Mouse (Mus musculus) fibroblast of lung, adult 2 months (primary cell): ENCODE measurements around the gene Fam173a.
"Not testable (repeated sequence)": the region's sequence is repeated elsewhere in the genome, so short reads cannot be mapped to it uniquely, and the experiment has no call there.

ENCODE experiments used
- DNase-seq: peaks from one replicate; pipeline ENCODE4 v3.0.0-alpha.2; 2011; ENCODE audit warnings: low read depth

The Fam173a gene

DNA sequence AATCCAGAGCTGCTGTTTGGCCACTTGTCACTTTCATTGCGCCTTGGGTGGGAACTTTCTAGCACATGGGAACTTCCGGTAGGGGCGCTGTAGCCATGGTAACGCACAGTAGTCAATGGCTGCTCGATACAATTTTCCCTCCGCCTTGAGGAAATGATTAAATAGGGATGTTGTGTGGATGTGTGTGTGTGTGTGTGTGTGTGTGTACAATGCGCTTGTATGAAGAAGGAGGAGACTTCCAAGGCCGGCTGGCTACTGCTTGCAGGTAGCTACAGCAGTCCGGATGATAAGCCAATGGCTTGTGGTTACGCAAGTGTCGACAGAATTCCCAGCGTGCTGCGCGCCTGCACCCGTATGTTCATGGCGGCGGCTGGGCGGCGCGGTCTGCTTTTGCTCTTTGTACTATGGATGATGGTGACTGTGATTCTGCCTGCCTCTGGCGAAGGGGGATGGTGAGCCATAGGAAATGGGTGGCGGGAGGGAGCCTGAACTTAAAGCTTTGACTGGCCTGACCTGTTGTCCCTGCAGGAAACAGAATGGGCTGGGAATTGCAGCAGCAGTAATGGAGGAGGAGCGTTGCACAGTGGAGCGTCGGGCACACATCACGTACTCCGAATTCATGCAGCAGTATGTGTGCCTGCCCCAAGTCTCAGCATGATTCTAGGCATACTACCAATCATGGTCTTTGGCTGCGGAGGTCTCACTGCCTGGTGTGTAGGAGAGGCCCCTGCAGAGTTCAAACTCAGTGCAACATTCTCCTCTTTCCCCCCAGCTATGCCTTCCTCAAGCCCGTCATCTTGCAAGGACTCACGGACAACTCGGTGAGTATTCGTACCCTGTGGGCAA, 36.2 kb upstream of the Fam173a start, which contains the start of gene Jmjd8:
Gene Jmjd8, plus strand, starts transcription at position 156 of the 846 bp plus-strand sequence.
- DNase-seq = no peak

DNA sequence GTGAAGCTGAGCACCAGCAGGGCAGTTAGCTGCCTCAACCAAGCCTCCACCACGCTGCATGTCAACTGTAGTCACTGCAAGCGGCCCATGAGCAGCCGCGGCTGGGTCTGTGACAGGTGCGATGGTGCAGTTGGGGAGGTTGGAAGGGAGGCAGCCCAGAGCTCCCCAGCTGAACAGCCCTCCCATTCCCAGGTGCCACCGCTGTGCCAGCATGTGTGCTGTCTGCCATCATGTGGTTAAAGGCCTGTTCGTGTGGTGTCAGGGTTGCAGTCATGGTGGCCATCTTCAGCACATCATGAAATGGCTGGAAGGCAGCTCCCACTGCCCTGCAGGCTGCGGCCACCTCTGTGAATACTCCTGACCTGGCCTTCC, 35.5 kb upstream of the Fam173a start:
- DNase-seq = no peak

DNA sequence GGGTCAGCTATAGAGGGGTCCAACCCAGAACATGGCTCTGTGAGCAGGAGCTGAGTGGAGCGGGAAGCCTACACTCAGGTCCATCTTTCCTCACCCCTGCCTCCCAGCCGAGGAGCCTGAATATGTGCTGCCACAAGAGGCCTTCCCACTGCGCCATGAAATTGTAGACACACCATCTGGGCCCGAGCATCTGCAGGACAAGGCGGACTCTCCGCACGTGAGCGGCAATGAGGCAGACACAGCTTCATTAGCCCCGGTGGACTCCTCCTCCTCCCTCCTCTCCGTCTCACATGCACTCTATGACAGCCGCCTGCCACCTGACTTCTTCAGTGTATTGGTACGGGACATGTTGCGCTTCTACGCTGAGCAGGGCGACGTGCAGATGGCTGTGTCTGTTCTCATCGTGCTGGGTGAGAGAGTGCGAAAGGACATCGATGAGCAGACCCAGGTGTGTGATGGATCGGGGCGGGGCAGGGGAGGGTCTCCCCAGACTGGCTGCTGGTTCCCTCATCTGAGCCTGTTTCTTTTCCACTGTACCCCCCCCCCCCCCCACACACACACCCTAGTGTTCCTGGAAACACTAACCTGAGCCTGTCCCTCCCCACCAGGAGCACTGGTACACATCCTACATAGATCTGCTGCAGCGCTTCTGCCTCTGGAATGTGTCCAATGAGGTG, 35.0 kb upstream of the Fam173a start:
- no peak for DNase-seq

DNA sequence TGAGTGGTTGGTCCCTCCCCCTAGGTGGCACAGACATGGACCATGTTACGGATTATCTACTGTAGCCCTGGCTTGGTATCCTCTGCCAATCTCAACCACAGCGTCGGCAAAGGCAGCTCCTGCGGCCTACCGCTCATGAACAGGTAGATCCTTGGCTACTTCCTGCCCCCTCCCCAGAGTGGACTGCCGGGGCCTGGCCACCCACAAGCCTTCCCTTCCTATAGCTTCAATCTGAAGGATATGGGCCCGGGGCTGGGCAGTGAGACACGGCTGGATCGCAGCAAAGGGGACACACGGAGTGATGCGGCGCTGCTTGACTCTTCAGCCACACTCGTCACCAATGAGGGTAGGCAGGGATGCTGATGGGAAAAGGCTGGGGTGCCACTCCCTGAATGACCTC, 34.3 kb upstream of the Fam173a start:
- no peak for DNase-seq

DNA sequence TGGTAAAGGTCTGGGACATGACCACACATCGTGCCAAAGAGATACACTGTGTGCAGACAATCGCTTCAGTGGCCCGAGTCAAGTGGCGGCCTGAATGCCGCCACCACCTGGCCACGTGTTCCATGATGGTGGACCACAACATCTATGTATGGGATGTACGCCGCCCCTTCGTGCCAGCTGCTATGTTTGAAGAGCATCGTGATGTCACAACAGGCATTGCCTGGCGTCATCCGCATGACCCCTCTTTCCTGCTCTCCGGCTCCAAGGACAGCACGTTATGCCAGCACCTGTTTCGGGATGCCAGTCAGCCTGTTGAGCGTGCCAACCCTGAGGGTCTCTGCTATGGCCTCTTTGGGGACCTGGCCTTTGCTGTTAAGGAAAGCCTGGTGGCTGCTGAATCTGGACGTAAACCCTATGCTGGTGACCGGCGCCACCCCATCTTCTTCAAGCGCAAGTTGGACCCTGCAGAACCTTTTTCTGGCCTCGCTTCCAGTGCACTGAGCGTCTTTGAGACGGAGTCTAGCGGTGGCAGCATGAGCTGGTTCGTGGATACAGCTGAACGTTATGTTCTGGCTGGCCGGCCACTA, 33.4 kb upstream of the Fam173a start:
- DNase-seq = no peak

DNA sequence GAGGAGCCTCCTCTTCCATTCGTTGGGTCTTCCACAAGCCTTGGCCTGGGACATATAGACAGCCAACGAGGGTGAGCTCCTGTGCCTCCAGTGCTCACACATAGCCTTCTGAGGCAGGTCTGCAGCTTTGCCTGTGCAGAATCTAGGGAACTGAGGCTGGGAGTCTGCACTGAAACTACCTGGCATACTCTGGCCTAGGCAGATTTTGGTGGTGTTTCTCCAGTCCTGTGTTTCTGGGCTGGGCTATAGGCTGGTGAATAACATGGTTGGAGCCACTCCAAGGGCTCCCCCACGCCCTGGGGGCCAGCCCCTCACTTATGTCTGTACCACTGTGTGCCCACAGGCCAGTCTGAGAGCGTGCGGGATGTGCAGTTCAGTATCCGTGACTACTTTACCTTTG, 32.6 kb upstream of the Fam173a start:
- DNase-seq = no peak

DNA sequence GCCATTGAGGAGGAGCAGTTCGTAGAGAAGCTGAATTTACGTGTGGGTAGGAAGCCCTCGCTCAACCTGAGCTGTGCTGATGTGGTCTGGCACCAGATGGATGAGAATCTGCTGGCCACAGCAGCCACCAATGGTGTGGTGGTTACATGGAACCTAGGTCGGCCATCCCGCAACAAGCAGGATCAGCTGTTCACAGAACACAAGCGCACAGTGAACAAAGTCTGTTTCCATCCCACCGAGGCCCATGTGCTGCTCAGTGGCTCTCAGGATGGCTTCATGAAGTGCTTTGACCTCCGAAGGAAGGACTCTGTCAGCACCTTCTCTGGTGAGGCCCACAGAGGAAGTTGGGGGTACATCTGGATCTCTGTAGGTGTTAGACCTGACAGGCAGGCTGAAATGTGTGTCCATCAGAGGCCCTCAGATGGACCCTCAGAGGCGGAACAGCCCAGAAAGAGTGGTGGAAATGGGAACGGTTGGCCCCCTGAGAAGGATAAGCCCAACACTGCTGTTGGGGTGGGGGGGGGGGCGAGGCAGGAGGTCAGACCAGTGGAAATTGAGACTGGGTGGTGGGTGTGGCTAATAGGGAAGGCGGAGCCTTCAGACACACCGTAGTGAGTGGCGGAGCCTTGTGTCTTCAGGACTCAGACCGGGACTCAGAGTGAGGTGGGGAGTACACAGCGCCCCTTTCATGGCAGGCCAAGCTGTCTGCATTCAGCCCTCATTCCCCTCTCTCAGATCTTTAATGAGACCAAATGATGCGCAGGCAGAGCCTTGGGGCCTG, 31.9 kb upstream of the Fam173a start:
- no peak for DNase-seq

DNA sequence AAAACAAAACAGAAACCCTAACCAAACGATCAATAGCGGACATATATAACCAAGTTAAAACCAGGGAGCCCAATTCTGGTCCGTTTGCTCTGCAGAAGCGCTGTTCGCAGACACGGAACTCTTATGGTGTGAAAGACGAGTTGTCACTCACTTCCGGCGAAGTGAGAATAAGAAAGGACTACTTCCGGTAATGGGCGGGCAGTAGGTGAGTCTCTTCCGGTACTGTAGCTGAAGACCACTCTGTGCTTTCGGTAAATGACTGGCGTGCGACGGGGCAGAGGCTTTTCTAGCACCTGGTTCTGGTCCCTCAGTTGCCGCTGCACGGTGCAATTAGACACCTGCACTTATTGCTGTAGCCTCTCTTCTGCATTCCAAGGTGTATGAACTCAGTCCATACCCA, 30.8 kb upstream of the Fam173a start, which contains the start of gene Wdr24:
Gene Wdr24, plus strand, starts transcription at position 176 of the 400 bp plus-strand sequence.
- peak; percentile 78 for DNase-seq

DNA sequence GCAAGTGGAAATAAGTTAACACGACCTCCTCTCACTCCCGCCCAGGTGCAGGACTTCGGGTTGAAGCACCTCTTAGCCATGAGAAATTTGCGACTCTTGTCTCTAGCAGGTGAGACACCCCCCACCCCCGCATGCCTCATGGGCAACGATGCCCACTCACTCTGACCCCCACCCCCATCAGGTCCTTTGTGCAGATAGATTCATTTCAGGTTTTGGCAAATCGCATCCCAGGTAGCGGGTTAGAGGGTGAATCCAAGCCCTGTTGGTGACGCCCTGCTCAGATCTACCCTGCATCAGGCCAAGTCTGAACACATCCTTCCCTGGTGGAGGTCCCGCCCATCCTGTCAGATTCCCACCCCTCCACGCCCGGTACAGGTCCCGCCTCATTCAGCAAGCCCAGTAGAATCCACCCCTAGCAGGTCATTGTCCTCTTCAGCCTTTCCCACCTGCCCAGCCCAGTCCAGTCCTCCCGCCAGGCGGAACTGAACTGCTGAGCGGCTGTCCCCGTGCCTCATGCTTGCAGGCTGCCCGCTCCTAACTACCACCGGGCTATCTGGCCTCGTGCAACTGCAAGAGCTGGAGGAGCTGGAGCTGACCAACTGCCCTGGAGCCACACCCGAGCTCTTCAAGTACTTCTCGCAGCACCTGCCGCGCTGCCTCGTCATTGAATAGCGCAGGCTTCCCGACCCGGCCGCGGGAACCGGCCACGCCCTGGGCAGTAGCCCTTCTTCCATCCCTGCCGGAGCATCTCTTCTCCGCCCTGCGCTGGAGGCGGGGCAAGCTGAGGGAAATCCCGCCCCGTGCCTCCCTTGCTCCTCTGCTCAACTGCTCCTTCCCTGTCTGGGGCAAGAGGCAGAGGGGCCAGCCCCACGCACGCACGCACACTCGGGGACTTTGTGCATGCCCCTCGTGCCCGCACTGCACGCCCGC, 26.4 kb upstream of the Fam173a start:
- no peak for DNase-seq

DNA sequence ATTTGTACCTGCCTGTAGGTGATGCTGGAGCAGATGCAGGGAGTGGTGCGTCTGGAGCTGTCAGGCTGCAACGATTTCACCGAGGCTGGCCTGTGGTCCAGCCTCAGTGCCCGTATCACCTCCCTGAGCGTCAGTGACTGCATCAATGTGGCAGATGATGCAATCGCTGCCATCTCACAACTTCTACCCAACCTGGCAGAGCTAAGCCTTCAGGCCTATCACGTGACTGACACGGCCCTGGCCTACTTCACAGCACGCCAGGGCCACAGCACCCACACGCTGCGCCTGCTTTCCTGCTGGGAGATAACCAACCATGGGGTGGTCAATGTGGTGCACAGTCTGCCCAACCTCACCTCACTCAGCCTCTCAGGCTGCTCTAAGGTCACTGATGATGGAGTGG, 25.0 kb upstream of the Fam173a start:
- DNase-seq = no peak

DNA sequence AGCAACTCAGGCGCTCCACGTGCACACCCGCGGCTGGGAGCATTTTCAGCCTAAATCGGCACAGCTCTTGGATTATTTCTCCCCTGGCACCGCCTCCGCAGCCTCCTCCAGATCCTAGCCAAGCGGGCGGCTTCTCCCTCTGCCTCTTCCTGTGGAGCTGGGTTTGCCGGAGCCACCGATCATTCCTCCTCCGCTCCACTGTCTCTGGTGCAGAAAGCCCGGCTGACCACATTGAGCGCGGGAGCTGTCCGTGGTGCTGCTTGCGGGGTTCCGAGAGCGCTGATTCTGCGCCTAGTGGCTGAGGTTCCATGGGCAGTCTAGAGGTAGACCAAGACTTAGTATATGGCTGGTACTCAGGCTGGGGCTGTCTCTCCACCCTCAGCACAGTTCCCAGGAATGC, 20.8 kb upstream of the Fam173a start:
- peak; percentile 30 for DNase-seq

DNA sequence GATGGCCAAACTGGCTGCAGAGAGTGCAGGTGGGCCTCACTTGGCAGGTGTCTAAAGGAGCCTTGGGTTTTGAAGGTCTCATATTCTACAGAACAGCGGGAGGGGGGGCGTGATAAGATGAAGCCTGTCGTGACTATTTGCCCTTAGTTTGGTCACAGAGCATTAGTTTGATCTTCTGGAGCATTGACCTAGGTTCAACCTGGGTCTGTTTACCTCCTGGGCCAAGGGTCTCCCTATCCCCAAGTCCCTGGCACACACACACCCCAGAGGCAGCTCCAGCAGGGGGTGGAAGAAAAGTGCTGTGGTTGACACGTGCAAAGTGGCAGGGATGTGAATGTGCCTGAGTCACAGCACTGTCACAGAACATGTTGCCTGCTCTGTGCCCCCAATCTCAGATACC, 18.2 kb upstream of the Fam173a start:
- DNase-seq = no peak

DNA sequence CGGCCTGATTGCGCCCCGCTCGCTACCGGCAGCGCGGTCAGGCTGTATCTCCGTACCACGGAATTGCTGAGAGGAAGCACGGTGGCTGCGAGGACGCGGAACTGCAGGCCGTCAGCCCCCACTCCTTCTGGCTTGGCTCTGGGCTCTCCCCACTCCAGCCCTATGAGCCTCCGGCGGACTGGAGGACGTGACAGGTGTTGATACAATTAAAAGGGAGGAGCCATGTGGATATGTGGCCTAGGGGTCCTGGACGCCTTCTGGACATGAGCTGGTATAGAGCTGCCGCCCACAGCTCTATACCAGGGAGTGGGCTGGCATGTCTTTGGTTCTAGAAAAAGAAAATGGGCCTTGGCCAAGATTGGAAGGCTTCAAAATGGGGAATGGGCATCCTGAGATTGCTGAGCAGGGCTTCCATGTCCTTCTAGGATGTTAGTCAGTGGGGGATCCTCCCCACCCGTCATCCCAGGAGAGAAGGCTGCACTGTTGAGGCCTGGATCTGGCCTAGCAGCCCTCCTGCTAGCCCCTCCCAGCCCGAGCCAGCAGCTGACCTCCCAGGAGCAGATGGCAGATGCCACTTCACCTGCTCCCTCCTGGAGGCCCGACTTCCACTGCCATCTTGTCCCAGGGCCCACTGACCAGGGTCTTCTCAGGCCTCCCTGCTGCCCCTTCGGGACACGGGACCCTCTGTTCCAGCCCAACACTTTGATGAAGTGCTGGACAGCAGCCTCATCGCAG, 17.1 kb upstream of the Fam173a start:
- DNase-seq = no peak

DNA sequence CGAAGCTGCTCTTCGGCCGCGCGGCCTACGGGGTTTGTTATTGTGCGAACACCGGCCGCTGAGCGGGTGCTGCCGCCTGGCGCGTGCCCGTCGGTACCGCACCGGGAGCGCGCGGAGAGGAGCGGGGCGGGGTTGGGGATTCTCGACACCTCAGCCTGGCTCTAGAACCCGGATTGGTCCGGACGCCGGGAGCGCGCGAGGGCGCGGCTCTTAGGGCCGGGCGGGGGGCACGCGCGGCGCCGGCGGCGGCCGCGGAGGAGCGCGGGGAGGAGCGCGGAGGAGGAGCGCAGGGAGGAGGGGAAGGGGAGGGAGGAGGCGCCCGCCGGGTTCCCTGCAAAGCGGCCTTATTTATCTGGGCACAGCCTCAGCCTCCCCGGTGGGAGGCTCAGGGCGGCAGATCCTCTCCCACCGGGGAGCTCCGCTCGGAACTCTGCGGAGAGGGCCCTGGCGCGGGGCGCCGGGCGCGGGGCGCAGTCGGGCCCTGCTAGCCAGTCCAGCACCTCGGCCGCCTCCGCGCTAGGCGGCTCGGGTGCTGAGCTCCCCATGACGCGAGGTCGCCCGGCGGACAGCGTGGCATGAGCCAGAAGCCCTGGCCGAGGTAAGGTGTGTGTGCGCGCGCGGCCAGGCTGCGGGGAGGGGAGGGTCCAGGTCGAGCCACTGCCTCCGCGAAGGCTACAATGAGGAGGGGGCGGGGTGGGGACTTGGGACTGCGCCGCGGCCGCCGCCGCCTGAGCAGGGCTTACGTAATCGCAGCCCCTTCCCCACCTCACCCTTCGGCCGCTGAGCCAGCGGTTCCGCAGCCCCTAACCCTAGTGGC, 16.3 kb upstream of the Fam173a start, which contains the start of gene Fbxl16:
Gene Fbxl16, plus strand, starts transcription at position 297 of the 817 bp plus-strand sequence.
- DNase-seq = no peak

DNA sequence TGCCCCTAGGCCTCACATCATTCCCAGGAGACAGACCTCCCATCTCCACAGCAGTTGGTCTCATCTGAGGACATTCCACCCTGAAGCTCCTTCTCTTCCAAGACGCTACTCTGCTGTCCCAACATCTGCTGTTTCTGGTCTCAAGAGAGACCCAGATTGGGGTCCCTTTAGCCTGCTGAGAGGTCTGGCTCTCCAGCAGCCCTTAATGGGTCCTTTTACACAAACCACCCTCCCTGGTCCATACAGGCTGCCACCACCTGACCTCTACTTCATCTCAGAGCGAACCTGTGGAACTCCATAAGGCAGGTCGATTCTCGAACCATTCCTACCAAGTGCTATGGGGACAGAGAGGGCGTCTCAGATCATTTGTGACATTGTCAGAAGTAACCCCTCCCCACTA, 15.3 kb upstream of the Fam173a start:
- DNase-seq = no peak

DNA sequence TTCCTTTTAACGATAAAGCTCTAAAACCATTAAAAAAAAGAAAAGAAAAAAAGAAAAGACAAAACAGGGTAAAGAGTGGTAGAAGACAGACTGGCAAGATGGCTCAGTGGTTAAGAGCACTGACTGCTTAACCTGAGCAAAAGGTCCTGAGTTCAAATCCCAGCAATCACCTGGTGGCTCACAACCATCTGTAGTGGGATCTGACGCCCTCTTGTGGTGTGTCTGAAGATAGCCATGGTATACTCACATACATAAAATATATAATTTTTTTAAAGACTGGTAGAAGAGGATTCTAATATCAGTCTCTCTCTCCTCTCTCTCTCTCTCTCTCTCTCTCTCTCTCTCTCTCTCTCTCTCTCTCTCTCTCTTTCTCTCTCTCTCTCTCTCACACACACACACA, 14.8 kb upstream of the Fam173a start:
- not testable (repeated sequence) for DNase-seq

DNA sequence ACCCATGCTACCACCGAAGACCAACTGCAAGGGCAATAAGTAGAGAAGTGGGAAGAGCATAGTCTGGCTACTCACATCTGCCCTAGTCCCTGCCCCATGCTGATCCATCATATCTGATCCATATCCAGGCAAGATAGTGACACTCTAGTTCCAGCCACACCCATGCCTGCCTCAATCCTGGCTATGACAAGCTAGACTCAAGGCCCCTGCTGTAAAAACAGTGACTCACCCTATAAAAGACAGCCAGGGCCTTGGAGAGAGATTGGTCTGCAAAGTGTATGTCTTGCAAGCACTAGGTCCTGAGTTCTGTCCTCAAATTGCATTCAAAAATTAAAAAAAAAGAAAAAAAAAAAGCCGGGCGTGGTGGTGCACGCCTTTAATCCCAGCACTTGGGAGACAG, 13.8 kb upstream of the Fam173a start:
- DNase-seq = no peak

DNA sequence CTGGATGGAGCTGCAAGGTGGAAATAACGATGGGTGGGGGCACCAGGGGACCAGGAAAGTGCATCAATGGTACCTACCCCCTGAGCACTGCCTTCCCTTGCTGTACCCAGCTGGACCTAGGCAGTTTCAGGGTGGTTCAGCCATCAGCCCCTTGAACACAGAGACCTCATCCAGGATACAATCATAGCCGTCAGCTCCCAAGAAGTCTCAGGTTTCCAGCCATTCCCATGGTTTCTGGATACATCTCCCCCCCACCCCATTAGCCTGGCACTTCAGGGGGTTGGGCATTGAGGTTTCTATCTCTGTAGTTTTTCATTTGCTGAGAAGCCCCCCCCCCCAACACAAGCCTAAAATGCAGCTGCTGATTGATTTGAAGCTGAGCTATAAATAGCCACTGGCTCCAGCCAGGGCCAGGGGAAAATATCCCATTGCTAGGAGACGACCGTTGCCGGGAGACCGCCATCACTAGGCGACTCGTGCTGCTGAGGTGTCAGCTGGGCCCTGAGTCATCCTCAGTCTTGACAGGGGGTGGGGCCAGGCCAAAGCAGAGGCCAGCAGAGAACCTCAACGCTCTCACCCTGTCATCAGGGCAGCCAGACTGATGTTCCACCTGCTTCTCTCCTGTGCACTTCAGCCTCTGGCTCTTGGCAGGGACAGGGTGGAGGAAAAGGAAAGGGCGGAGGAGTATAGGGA, 10.3 kb upstream of the Fam173a start:
- peak; percentile 55 for DNase-seq

DNA sequence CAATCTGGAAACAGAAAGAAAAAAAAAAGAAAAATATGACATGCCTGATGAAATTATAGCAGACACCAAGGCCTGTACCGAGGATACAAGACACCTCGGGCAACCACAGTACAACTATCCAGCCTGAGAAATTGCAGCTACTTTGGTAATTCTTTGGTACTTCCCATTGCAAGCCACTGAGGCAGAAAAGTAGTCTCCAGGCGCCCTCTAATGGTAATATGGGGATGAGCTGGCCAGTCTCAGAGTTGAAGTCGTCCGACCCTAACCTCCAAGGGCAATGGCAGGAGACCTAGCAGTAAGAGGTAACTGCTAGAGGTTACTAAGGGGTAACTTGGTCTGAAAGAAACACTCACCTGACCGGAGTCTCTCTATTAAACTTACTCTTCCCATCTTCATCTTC, 8.3 kb upstream of the Fam173a start:
- DNase-seq = peak; percentile 28
